Mouse (Mus musculus): Measurements from ENCODE around the gene Faf1.
"Not testable (repeated sequence)": the region's sequence is repeated elsewhere in the genome, so short reads cannot be mapped to it uniquely, and the experiment has no call there.

The Faf1 gene

DNA sequence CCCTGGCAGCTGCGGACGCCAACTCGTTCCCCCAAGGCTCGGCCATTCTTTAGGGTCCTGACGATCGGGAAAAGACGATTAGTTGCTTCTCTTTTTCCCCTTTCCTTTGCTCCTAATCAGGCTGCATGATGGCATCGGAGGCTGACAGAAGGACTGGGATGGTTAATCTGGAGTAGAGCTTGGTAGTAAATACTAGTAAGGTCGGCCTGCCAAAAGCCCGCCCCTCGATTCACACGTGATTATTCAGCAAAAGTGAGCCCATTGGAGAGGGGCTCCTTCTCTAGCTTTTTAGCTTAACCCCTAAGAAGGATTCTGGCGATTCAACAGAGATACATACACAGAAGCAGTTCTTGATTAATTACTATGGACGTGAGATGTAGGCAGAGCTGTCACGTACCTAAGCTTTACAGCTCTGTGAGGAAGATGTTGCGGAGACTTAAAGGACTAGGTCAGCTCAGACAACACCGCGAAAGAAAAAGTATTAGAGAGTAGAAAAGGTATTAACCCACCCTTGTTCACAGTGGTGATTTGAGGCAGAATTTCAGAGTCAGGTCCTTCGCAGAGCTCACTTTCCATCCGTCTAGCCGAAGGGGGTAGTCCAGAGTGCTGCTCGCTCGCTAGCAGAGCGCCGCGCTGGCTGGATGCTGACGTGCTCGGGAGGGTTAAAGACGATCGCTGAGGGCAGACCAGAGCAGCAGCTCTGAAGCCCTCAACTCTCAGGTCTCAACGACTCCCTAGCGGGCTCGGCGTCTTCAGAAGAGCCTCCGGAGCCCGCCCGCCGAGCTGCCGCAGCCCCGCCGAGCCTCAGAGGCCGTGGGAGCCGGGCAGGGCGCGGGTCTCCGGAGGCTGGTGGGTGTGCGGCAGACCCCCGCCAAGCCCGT is 11.0 kb upstream of the Faf1 start:
- in situ Hi-C loops (cut with MboI, MseI): no loop called here

DNA sequence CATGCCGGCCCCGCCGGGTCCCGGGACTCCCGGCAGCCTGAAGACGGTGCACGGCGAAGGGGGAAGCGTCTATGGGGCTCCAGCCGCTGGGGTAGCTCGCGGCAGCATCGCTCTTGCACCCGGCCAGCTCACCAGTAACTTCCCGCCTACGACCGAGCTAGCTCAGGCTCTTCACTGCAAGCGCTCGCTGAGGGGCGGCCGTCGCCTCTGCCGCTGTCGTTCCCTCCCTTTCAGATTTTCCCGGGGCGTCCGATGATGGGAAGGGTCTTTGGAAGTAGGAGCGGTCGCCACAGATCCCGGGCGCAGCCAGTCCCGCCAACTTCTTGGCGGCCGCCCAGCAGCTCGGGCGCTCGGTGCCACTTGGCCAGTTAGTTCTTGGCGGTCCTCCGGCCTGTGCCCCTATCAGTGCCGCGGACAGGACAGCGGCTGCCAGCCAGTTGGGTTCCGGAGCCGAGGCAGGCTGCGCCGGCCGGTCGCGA is 10.4 kb upstream of the Faf1 start:
- in situ Hi-C loops (cut with MboI, MseI): no loop called here

- in situ Hi-C loops (cut with MboI, MseI): no loop called here
Measured at GRCm38 (mm10) chr4:109666461-109667269, 9.7 kb upstream of the Faf1 start, which contains the start of gene Cdkn2c. Gene Cdkn2c (minus strand): TSS chr4:109667189.

- in situ Hi-C loops (cut with MboI, MseI): no loop called here
Measured at GRCm38 (mm10) chr4:109667518-109667917, 8.9 kb upstream of the Faf1 start.

DNA sequence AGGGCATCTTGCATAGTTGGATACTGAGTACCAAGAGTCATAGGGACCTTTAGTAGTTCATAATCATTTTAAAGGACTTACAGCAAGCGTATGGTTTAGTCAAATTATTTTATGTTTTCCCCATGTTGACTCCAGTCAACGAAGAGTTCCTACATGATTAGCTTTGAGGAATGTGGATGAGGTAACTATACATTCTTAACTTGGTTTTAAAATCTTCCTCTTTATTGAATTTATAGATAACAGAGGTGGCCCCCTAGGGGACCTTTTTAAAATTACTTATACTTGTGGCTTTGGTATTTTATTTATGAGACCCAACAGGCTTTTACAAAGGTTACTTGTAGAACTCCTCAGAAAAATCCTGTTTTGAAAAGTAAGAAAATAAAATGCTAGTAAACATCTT is 6.2 kb upstream of the Faf1 start:
- in situ Hi-C loops (cut with MboI, MseI): no loop called here

DNA sequence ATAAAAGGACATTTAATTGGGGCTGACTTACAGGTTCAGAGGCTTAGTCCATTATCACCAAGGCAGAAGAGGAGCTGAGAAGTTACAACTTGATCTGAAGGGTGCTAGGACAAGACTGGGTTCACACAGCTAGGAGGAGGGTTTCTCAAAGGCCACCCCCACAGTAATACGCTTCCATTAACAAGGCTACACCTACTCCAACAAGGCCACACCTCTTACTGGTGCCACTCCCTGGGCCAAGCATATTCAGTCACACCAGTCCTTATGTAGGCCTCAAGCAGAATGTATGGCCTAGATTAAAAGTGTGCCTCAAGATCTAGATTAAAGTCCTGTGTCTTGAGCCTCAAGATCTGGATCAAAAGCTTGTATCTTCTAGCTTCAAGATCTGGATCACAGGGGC is 4.4 kb upstream of the Faf1 start:
- in situ Hi-C loops (cut with MboI, MseI): no loop called here

GRCm38 (mm10) chr4:109674097-109674496 is 2.3 kb upstream of the Faf1 start:
- in situ Hi-C loops (cut with MboI, MseI): no loop called here

DNA sequence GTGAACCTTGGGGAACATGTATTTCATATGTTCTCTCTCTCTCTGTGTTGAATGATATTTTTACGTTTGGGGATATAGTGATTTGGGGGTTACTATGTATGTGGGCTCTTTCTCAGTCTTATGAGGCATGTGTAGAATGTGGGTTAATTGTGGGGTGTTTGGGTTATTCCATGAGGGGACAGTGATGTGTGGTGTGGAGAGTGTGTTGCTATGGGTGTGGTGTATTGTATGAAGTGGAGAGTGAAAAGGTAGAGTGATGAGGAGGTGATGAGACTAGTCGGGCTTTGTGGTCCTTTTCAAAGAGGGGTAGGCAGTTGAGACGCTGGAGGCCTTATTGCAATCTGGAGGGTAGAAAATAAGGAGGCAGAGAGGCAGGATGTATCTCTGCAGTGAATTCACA is 833 bp downstream of the Faf1 start:
- in situ Hi-C loops (cut with MboI, MseI): no loop called here

DNA sequence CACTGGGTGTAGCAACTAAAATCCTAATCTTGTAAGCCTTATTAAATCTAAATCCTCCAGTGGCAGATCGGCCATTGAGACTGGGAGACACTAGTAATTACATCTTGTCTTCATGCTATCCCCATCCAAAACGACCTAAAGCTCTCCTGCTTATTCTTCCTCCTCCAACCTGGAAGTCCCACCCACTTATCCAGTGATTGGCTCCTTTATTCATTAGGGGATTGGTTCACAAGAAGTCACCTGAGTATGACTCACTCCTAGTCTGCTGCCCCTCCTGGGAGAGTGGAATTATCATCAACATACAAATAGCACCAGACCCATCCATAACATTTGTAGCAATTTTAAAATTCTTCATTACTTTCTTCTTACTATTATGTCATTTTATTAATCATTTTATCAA is 7.2 kb downstream of the Faf1 start:
- in situ Hi-C loops (cut with MboI, MseI): no loop called here

DNA sequence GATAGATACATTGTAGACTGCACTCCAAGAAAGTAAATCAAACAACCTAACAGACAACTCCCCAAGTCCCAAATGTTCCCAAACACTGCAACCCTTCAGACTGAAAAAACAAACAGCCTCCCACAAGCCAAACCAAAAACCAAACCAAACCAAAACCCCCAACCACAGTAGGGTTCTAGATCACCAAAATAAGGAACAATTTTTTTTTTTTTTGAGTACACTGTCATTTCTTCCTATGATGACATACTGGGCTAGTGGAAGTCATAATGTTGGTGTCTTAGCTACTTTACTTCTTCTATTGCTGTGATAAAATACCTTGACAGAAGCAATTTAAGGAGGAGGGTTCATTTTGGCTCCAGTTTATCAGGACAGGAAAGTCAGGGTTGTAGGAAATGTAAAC is 16.3 kb downstream of the Faf1 start:
- in situ Hi-C loops (cut with MboI, MseI): no loop called here

GRCm38 (mm10) chr4:109700727-109701126 is 24.3 kb downstream of the Faf1 start:
- in situ Hi-C loops (cut with MboI, MseI): not testable (repeated sequence)

- in situ Hi-C loops (cut with MboI, MseI): no loop called here
Measured at GRCm38 (mm10) chr4:109703568-109703967, 27.2 kb downstream of the Faf1 start.

GRCm38 (mm10) chr4:109705349-109705748 is 29.0 kb downstream of the Faf1 start:
- in situ Hi-C loops (cut with MboI, MseI): no loop called here

DNA sequence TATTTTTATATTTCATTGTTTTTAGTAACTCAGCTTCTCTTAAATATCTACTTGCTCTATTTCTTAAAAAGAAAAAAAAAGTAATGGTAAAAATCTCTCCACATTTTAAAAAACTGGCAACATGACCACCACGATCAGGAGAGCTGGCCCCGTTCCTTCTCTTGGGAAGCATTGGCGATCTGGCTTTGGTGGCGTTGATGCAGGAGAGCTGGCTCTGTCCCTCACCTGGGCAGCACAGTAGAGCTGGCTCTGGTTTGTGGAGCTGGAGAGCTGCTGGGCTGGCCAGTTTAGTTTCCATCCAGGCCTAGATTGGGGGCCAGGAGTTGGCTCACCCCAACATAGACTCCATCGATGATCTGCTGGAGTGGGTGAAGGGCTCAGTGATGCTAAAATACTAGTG is 42.9 kb downstream of the Faf1 start:
- in situ Hi-C loops (cut with MboI, MseI): no loop called here

DNA sequence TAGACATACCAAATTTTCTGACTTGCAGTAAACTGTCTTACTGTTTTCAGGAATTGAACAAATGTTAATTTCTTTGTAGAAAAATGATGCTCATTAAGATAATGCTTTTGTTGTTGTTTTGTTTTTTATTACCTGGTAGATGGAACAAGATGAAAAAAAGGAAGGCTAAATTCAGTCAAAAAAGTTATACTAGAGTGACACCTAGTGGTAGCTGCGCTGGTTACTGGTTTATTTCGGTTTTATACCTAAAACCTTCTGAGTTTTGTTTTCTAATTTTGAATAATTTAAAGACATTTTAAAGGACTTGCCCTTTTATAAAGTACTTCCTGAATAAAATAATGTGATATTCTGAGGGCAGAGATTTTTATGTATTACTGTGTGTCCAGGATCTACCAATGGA is 52.9 kb downstream of the Faf1 start:
- in situ Hi-C loops (cut with MboI, MseI): no loop called here

- in situ Hi-C loops (cut with MboI, MseI): loop anchor here (10.0 kb wide), 1 partner anchor 231 kb away; no protein-coding TSS in a partner anchor
Measured at GRCm38 (mm10) chr4:109735754-109736153, 59.4 kb downstream of the Faf1 start.

GRCm38 (mm10) chr4:109743984-109744383 is 67.6 kb downstream of the Faf1 start:
- in situ Hi-C loops (cut with MboI, MseI): no loop called here

DNA sequence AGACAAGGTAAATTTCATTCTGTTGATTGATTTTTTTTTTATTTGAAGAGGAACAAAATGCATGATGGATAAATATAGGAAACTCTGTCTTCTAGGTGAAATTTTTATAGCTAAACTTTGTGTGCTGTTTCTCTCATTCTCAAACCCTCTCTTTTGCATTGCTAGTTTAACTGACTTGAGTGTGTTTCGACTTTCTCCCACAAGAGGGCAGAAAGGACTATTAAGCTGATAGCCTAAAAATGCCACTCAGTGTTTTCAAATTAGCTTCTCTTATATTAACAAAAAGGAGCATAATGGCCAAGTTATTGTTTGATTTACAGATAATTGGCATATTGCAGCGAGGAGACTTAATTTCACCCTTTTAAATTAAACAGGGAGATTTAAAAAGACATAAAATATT is 82.6 kb downstream of the Faf1 start:
- in situ Hi-C loops (cut with MboI, MseI): loop anchor here (5.0 kb wide), 1 partner anchor 258 kb away; no protein-coding TSS in a partner anchor

GRCm38 (mm10) chr4:109759901-109760300 is 83.5 kb downstream of the Faf1 start:
- in situ Hi-C loops (cut with MboI, MseI): loop anchor here (5.0 kb wide), 1 partner anchor 257 kb away; no protein-coding TSS in a partner anchor

DNA sequence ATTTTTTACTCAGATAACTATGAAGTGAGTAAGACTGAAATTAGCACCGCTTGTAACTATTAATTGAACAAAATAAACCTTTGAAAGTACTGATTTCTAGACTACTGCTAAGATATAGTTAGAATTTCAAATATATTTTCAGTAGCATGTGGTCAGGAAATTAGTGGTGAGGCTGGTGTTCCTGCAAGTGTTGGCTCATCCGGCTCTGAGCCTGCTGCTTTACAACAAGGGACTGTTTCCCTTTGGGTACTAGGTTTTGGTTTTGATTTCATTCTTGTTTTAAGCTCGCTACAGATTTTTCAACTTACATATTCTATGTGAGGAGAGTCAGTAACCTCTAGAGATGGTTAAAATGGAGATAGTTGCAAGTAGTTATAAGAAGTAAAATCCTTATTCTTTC is 84.1 kb downstream of the Faf1 start:
- in situ Hi-C loops (cut with MboI, MseI): no loop called here

GRCm38 (mm10) chr4:109762768-109763501 is 86.5 kb downstream of the Faf1 start:
- in situ Hi-C loops (cut with MboI, MseI): no loop called here

DNA sequence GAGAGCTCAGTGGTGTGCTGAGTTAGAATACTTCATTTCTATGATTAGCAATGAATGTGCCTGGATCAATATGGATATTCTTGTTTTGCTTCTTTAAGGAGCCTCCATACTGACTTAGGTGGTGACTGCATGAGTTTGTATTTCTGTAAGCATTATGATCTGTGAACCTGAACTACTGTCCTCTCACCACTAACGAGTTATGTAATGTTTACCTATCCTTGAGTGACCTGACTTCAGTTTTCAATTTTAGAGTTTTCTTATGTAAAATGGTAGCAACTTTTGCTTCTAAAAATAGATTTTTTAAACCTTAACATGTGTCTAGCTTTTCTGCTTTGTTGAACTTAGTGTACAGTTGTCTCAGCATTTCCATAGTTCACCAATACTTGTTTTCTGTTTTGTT is 92.7 kb downstream of the Faf1 start:
- in situ Hi-C loops (cut with MboI, MseI): no loop called here

Measured in T-helper 1 cell (primary cell).